ENCODE assay signal across 12 mouse cellular contexts in the genomic region with DNA sequence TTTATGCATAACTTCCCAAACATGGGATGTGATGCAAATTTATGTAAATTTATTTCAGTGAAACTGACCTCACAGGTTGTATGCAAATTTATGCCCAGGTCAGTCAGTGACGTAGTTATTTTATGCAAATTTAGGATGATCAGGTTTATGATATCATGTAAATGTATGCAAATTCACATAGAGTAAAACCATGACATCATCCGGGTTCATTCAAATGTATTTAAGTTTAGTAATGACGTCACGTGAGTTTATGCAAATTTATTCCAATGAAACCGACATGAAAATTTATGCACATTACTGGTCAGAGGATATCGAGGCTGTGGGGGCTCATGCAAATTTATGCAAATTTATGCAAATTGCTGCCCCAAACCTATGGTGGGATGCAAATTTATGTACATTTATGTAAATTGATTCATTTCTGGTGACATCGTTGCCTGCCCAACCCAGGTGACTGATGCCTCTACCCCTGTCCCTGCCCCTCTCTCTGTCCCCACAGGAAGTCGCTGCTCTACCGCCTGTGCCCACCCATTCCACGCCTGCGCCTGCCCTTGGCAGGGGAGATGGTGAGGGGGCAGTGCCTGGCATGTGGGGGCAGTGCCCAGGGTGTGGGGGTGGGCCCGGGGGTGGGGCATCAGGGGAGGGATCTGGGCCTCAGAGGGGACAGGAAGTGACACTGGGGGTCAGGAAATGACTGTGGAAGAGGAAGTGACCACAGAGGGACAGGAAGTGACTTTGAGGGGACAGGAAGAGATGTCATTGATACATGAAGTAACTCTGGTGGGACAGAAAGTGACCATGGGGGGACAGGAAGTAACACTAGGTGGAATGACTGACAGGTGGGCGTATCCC. TPM values are rescaled to one million over a fixed set of nuclear protein-coding genes. Genes with fewer than 3 reads are reported as not detected.
A peak's percentile ranks its signal among the peaks of the same experiment; 100 is the strongest.
DNase-seq lines count a peak whose midpoint lies in the region; ATAC-seq and TF ChIP-seq lines count a peak whose summit lies in the region.
"Had no signal": no experiment of that assay in that cellular context is flagged by ENCODE, and none has a peak within 500 bp of the region (broad histone marks: within the 10 kb centered on the region; RNA-seq: fewer than 3 reads in every experiment).

No protein-coding gene starts in this region.

- no peaks in the 10 kb centered on the region for H3K27me3 ChIP-seq in lung, embryonic 14.5 days (ENCODE audit: insufficient read depth, low read length)
- H3K27me3 ChIP-seq in forebrain, embryonic 13.5 days, result no peaks in the 10 kb centered on the region
- H3K27me3 ChIP-seq: limb, embryonic 15.5 days had no signal

- no peaks in the 10 kb centered on the region for H3K36me3 ChIP-seq in lung, embryonic 14.5 days (ENCODE audit: insufficient read depth)
- H3K36me3 ChIP-seq in forebrain, embryonic 13.5 days (ENCODE audit: poor library complexity, severe bottlenecking), result peaks cover 4% of the 10 kb centered on the region; the same call in 1 of the 2 replicates

- WGBS in lung, embryonic 14.5 days, result 92% methylated on average over 13 of the region's 13 CpGs
- 80% methylated on average over 13 of the region's 13 CpGs for WGBS in forebrain, embryonic 13.5 days

- no peak overlapping the region for H3K4me2 ChIP-seq in lung, embryonic 14.5 days
- no peak overlapping the region for H3K4me2 ChIP-seq in forebrain, embryonic 13.5 days
- H3K4me2 ChIP-seq: limb, embryonic 15.5 days had no signal

- H3K27ac ChIP-seq in lung, embryonic 14.5 days (ENCODE audit: low read depth), result no peak overlapping the region
- no peak overlapping the region for H3K27ac ChIP-seq in forebrain, embryonic 13.5 days
- H3K27ac ChIP-seq: limb, embryonic 15.5 days had no signal

- H3K9ac ChIP-seq in lung, embryonic 14.5 days, result no peak overlapping the region
- H3K9ac ChIP-seq in forebrain, embryonic 13.5 days, result no peak overlapping the region
- H3K9ac ChIP-seq: limb, embryonic 15.5 days had no signal

- DNase-seq in adrenal gland, postnatal 14 days, result peak; percentile 5
- DNase-seq in adrenal gland, postnatal 36 days, result no peak
- no peak for DNase-seq in lung, embryonic 14.5 days
- DNase-seq in lung, postnatal 10 days, result no peak
- no peak for DNase-seq in thymus, postnatal 25 days
- DNase-seq in heart, postnatal 4 days, result no peak

- H3K9me3 ChIP-seq in lung, embryonic 14.5 days (ENCODE audit: low read depth, low read length), result peaks cover 54% of the 10 kb centered on the region
- H3K9me3 ChIP-seq in forebrain, embryonic 13.5 days (replicated peaks), result peaks cover 39% of the 10 kb centered on the region

- 0 out of 2 replicates have a peak, but pooled peaks have one; percentile 9 for ATAC-seq in lung, embryonic 14.5 days (ENCODE audit: insufficient read depth)
- ATAC-seq in forebrain, embryonic 13.5 days, result peak; percentile 31
- 0 out of 2 replicates have a peak, but pooled peaks have one; percentile 14 for ATAC-seq in monocyte, adult 5-6 weeks (replicated peaks; ENCODE audit: insufficient number of reproducible peaks, low FRiP score, low TSS enrichment, poor library complexity, severe bottlenecking)

- H3K4me1 ChIP-seq in lung, embryonic 14.5 days (ENCODE audit: insufficient read depth), result no peaks in the 10 kb centered on the region
- no peaks in the 10 kb centered on the region for H3K4me1 ChIP-seq in forebrain, embryonic 13.5 days
- H3K4me1 ChIP-seq: limb, embryonic 15.5 days had no signal

- TF ChIP-seq CTCF in lung, embryonic 14.5 days (IDR thresholded peaks at IDR 0.05; ENCODE audit: low read depth), result no peak

- H3K4me3 ChIP-seq in lung, embryonic 14.5 days (ENCODE audit: low read depth, low read length), result no peak overlapping the region
- no peak overlapping the region for H3K4me3 ChIP-seq in forebrain, embryonic 13.5 days
- H3K4me3 ChIP-seq: limb, embryonic 15.5 days had no signal

RNA-seq across cellular contexts. Expression of a gene that starts 8.7 kb away (rescaled TPM):
- total RNA-seq in adrenal gland, postnatal 14 days (2021), result 12.0 and 13.9 TPM in 2 replicates
- 10 to 100 TPM in 1 of 2 experiments, 1 to 10 TPM in 1; 7.2 to 11.7 TPM for total RNA-seq in adrenal gland, postnatal 36 days (2021)
- polyA plus RNA-seq in lung, embryonic 14.5 days (2014; fragmentation: Nextera tagmentation; extraction: Ambion mirVana), result 7.9 and 10.3 TPM in 2 replicates
- 1.0 and 1.2 TPM in 2 replicates for polyA plus RNA-seq in forebrain, embryonic 13.5 days (2015; fragmentation: Nextera tagmentation; extraction: Ambion mirVana)
- 2.8 to 16.0 TPM (median 8.4 TPM) in 3 replicates for total RNA-seq in monocyte, adult 5-6 weeks (2017)
- total RNA-seq in heart, postnatal 4 days (2021), result 1 to 10 TPM; 7.9 to 9.9 TPM

RNA-seq across cellular contexts. Expression of a gene that starts 32.1 kb away (rescaled TPM):
- not detected in 2 replicates for total RNA-seq in adrenal gland, postnatal 14 days (2021)
- not detected for total RNA-seq in adrenal gland, postnatal 36 days (2021)
- polyA plus RNA-seq in lung, embryonic 14.5 days (2014; fragmentation: Nextera tagmentation; extraction: Ambion mirVana), result not detected in 2 replicates
- not detected in 2 replicates for polyA plus RNA-seq in forebrain, embryonic 13.5 days (2015; fragmentation: Nextera tagmentation; extraction: Ambion mirVana)
- not detected in 3 replicates for total RNA-seq in monocyte, adult 5-6 weeks (2017)
- total RNA-seq in heart, postnatal 4 days (2021), result under 1 TPM in 1 of 2 experiments, not detected in 1; 0.07 TPM
- total RNA-seq: heart, adult 8-10 months had no signal
- polyA plus RNA-seq: embryonic facial prominence, embryonic 14.5 days; kidney, embryonic 16.5 days; limb, embryonic 15.5 days had no signal

RNA-seq across cellular contexts. Expression of a gene that starts 46.4 kb away (rescaled TPM):
- total RNA-seq in adrenal gland, postnatal 14 days (2021), result not detected in 2 replicates
- total RNA-seq in adrenal gland, postnatal 36 days (2021), result not detected
- not detected in 2 replicates for polyA plus RNA-seq in lung, embryonic 14.5 days (2014; fragmentation: Nextera tagmentation; extraction: Ambion mirVana)
- polyA plus RNA-seq in forebrain, embryonic 13.5 days (2015; fragmentation: Nextera tagmentation; extraction: Ambion mirVana), result not detected in 2 replicates
- not detected in 3 replicates for total RNA-seq in monocyte, adult 5-6 weeks (2017)
- total RNA-seq in heart, postnatal 4 days (2021), result not detected
- total RNA-seq: heart, adult 8-10 months had no signal
- polyA plus RNA-seq: kidney, embryonic 16.5 days; limb, embryonic 15.5 days had no signal
